Mouse (Mus musculus) frontal cortex, postnatal 10 days (tissue): ENCODE results near the gene Ppp1r2.
"Not testable (repeated sequence)": the region's sequence is repeated elsewhere in the genome, so short reads cannot be mapped to it uniquely, and the experiment has no call there.

ENCODE experiments used
- DNase-seq, 2 experiments: peaks; one replicate each; pipeline ENCODE4 v3.0.0; 2022; ENCODE audit warnings: low spot score in 2 of 2, mixed read lengths in 1 of 2

Ppp1r2 gene

GRCm38 (mm10) chr16:31274674-31275460 is at the start of gene Ppp1r2:
Gene Ppp1r2 (minus strand): TSS chr16:31275277.
- peak; percentile 72 to 88 for DNase-seq

GRCm38 (mm10) chr16:31321501-31321900 is 46.4 kb upstream of the Ppp1r2 start:
- DNase-seq: no peak

- DNase-seq: no peak
These were observed 45.9 kb upstream of the Ppp1r2 start for GRCm38 (mm10) chr16:31320954-31321353.

GRCm38 (mm10) chr16:31319723-31320122 is 44.6 kb upstream of the Ppp1r2 start:
- DNase-seq: not testable (repeated sequence)

GRCm38 (mm10) chr16:31319316-31319715 is 44.2 kb upstream of the Ppp1r2 start:
- DNase-seq: no peak

- no peak for DNase-seq
These were observed 43.3 kb upstream of the Ppp1r2 start for GRCm38 (mm10) chr16:31318418-31318817.

- DNase-seq: not testable (repeated sequence)
These were observed 41.4 kb upstream of the Ppp1r2 start for GRCm38 (mm10) chr16:31316246-31317143.

GRCm38 (mm10) chr16:31315294-31315693 is 40.2 kb upstream of the Ppp1r2 start:
- no peak for DNase-seq

- no peak for DNase-seq
These were observed 39.6 kb upstream of the Ppp1r2 start, which contains the start of gene Apod for GRCm38 (mm10) chr16:31314497-31315233. Gene Apod (minus strand): TSS chr16:31314808.

GRCm38 (mm10) chr16:31313611-31314010 is 38.5 kb upstream of the Ppp1r2 start:
- no peak for DNase-seq

GRCm38 (mm10) chr16:31312296-31312695 is 37.2 kb upstream of the Ppp1r2 start:
- no peak for DNase-seq

GRCm38 (mm10) chr16:31305199-31305919 is 30.3 kb upstream of the Ppp1r2 start:
- DNase-seq: no peak

- no peak for DNase-seq
These were observed 28.2 kb upstream of the Ppp1r2 start for GRCm38 (mm10) chr16:31303276-31303675.

- DNase-seq: no peak
These were observed 25.9 kb upstream of the Ppp1r2 start for GRCm38 (mm10) chr16:31300883-31301532.

- DNase-seq: no peak
These were observed 25.4 kb upstream of the Ppp1r2 start for GRCm38 (mm10) chr16:31300467-31300866.

GRCm38 (mm10) chr16:31299960-31300353 is 24.9 kb upstream of the Ppp1r2 start:
- DNase-seq: no peak

GRCm38 (mm10) chr16:31299164-31299959 is 24.3 kb upstream of the Ppp1r2 start:
- DNase-seq: no peak

- DNase-seq: no peak
These were observed 22.0 kb upstream of the Ppp1r2 start for GRCm38 (mm10) chr16:31297113-31297512.

GRCm38 (mm10) chr16:31293761-31294160 is 18.7 kb upstream of the Ppp1r2 start:
- no peak for DNase-seq
